Mouse (Mus musculus) cerebellum, adult 9-10 months (tissue): Measurements from ENCODE around the gene Cdcp2.

ENCODE experiments used
- DNase-seq: peaks from one replicate; pipeline ENCODE4 v3.0.0; 2022

Cdcp2 gene

GRCm38 (mm10) chr4:107135663-107136062 is 39.0 kb downstream of the Cdcp2 start:
- DNase-seq = peak; percentile 33

GRCm38 (mm10) chr4:107136531-107136930 is 39.8 kb downstream of the Cdcp2 start:
- no peak for DNase-seq

GRCm38 (mm10) chr4:107138948-107139835 is 42.5 kb downstream of the Cdcp2 start:
- no peak for DNase-seq

- no peak for DNase-seq
These were observed 43.3 kb downstream of the Cdcp2 start for GRCm38 (mm10) chr4:107139836-107140631.

GRCm38 (mm10) chr4:107143511-107143910 is 46.8 kb downstream of the Cdcp2 start:
- DNase-seq = no peak

- DNase-seq = no peak
These were observed 54.3 kb downstream of the Cdcp2 start for GRCm38 (mm10) chr4:107150991-107151390.

GRCm38 (mm10) chr4:107152571-107152970 is 55.9 kb downstream of the Cdcp2 start:
- no peak for DNase-seq

- DNase-seq = no peak
These were observed 60.3 kb downstream of the Cdcp2 start for GRCm38 (mm10) chr4:107156983-107157401.

GRCm38 (mm10) chr4:107159166-107159773 is 62.6 kb downstream of the Cdcp2 start:
- no peak for DNase-seq

GRCm38 (mm10) chr4:107160181-107160580 is 63.5 kb downstream of the Cdcp2 start:
- DNase-seq = no peak
